Mouse (Mus musculus): Measurements from ENCODE around the gene Eif2b1.
A peak's percentile ranks its signal among the peaks of the same experiment; 100 is the strongest.
"Not testable (repeated sequence)": the region's sequence is repeated elsewhere in the genome, so short reads cannot be mapped to it uniquely, and the experiment has no call there.

Eif2b1 gene

GRCm38 (mm10) chr5:124578633-124579317, at the start of gene Eif2b1, which contains the start of gene Gtf2h3:
Eif2b1 (minus strand) TSS chr5:124579131.
Gtf2h3 (plus strand) TSS chr5:124579140.
- DNase-seq = peak; percentile 94

- DNase-seq = no peak
These were observed 45.4 kb upstream of the Eif2b1 start for GRCm38 (mm10) chr5:124624291-124624690.

- DNase-seq = no peak
These were observed 44.0 kb upstream of the Eif2b1 start for GRCm38 (mm10) chr5:124622890-124623289.

DNA sequence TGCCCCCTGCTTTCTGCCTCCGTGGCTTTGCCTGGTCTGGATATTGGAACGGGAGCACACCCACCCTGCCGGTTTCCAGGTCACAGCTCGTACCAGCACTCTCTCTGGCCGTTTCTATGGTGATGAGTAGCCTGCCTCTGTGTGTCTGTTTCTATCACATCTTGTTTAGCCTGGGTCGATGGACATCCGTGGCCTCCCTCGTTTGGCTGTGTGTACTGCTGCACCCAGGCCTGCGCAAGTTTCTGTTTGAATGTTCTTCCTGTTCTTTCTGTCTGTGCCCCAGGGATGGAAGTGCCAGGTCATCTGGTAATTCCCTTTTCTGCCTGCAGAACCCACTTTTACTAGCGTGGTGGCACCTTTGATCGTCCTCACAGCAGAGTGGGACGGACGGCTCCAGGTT, 42.4 kb upstream of the Eif2b1 start:
- no peak for DNase-seq

DNA sequence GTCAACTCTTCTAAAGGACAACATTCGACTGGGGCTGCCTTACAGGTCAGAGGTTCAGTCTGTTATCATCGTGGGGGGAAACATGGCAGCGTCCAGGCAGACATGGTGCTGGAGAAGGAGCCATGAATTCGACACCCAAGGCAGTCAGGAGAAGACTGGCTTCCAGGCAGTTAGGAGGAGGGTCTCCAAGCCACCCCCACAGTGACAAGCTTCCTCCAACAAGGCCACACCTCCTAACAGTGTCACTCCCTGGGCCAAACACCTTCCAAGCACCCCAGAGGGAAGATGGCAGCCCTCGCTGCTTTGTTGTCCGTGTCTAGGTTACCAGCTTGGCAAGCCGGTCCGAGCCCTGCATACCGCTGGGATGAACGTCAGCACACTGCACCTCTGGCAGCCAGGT, 39.8 kb upstream of the Eif2b1 start:
- DNase-seq = no peak

DNA sequence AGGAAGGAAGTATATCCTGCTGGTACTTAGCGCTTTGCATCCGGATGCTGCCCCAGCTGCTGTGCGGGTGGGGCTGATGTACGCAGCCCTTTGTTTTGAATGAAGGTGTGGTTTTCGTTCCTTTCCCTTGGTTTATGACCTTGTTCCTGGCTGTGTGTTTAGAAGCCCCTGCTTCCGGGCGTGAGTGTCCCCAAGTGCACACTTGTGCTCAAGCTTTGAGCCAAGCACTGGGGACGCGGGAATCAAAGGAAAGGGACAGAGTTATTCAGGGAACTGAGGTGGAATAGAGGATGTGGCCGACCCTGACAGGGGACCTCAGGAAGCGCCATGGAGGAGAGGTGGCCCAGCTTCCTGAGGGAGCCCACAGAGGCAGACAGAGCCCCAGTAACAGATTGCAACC, 35.8 kb upstream of the Eif2b1 start:
- peak; percentile 67 for DNase-seq

- peak; percentile 62 for DNase-seq
These were observed 32.0 kb upstream of the Eif2b1 start for GRCm38 (mm10) chr5:124610965-124611364.

DNA sequence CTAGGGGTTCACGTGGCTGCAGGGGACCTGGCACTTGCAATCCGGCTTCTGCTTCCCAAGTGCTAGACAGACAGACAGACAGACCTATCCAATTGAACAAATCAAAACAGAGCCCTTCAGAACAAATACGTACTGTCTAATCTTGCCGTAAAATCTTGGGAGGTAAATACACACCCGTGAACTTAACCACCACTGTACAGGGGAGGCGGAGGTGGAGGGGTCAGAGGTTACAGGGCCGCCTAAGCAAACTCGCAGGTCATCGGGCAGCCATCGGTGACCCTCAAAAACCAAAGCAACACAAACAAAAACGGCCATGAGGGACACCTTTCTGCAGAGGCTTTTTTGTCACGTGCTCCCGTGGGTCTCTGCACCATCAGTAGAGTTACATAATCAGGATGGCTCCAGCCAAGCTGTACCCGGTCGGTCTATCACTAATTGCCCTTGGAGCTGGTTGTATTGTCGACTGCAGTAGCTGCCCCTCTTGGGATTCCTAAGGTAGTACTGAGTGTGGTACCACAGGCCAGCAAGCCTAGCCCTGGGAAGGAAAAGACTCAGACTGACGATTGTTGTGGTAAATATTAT, 26.2 kb upstream of the Eif2b1 start:
- no peak for DNase-seq

DNA sequence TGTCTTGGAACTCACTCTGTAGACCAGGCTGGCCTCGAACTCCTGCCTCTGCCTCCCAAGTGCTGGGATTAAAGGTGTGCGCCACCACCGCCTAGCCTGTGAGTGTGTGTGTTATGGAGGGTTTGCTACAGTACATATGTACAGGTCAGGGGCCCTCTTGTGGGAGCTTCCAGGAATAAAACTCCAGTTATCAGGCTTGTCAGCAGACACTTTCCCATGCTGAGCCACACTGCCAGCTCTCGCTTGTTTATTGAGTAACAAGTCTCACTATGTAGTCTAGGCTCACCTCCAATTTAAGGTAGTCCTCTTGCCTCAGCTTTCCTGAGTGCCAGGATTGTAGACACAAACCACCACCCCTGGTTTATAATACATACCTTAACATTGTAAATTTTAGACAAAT, 25.4 kb upstream of the Eif2b1 start:
- no peak for DNase-seq

- peak; percentile 75 for DNase-seq
These were observed 23.4 kb upstream of the Eif2b1 start for GRCm38 (mm10) chr5:124602349-124602748.

DNA sequence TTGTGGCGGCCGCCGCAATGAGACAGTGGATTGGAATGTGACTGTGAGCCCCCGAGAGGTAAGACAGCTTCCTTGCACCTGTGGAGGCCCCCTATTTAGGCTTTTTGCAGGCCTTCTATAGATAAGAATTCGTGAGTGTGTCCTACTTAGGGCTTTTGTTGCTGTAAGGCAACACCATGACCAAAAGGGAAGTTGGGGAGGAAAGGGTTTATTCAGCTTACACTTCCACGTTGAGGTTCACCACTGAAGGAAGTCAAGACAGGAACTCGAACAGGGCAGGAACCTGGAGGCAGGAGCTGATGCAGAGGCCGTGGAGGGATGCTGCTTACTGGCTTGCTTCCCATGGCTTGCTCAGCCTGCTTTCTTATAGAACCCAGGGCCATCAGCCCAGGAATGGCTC, 20.8 kb upstream of the Eif2b1 start:
- not testable (repeated sequence) for DNase-seq

DNA sequence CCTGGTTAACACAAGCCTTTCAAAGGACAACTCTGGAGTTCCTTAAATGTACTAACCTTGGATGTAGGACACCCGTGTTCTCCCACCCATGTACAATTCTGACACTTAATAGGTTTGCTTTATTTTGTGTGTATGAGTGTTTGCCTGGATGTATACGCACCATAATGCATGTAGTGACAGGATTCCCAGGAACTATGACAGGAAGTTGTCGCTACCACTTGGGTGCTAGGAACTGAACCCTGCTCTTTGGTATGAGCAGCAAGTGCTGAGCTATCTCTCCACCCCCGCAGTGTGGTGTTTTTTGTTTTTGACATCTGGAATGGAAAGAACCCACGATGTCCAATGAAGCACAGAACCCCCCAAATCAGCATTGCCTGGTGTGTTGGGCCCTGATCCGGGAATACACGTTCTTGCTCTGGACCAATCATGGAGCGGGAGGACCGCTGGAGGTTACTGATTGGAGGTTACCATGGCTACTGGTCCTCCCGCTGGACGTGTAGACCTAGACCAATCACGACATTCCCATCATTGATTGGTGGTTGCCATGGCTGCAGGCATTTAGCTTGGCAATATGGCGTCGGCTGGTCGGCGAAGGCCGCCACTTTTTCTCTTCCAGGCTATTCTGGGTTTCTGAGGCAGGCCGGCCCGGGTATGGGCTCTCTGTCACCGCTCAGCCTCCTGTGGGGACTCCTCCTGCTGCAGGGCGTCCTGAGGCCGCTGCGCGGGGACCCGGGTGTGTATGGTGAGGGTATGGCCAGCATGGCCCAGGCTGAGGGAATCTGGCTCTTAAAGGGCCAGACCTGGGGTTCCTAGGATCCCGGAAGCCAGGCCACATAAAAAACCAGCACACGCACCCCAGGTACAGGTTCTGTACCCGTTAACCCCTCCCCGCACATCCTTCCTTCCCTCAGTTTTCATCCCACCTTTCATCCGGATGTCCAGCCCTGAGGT, 19.6 kb upstream of the Eif2b1 start:
- DNase-seq = peak; percentile 60

GRCm38 (mm10) chr5:124592768-124593167, 13.8 kb upstream of the Eif2b1 start:
- no peak for DNase-seq

GRCm38 (mm10) chr5:124582515-124582914, 3.6 kb upstream of the Eif2b1 start:
- DNase-seq = no peak

DNA sequence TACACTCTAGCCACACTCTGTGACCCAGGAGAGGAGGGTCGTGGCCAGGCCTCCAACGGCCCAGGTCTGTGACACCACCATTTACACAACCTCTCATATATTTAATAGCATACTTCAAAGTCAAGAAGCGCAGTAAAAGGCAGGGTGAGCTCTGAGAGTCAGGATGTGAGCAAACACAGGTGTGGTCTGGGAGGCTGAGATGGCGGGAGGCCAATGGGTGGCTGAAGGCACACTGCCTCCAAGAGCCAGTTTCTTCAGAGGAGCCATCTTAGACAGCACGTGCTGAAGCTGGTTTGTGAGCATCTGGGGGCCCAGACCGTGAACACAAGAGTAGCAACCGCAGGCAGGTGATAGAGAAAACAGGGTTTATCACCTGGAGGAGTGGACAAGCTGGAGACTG, 3.5 kb downstream of the Eif2b1 start:
- DNase-seq = no peak

- no peak for DNase-seq
These were observed 7.9 kb downstream of the Eif2b1 start for GRCm38 (mm10) chr5:124571068-124571467.

- peak; percentile 39 for DNase-seq
These were observed 23.8 kb downstream of the Eif2b1 start for GRCm38 (mm10) chr5:124555145-124555544.

GRCm38 (mm10) chr5:124553607-124554006, 25.3 kb downstream of the Eif2b1 start:
- no peak for DNase-seq

DNA sequence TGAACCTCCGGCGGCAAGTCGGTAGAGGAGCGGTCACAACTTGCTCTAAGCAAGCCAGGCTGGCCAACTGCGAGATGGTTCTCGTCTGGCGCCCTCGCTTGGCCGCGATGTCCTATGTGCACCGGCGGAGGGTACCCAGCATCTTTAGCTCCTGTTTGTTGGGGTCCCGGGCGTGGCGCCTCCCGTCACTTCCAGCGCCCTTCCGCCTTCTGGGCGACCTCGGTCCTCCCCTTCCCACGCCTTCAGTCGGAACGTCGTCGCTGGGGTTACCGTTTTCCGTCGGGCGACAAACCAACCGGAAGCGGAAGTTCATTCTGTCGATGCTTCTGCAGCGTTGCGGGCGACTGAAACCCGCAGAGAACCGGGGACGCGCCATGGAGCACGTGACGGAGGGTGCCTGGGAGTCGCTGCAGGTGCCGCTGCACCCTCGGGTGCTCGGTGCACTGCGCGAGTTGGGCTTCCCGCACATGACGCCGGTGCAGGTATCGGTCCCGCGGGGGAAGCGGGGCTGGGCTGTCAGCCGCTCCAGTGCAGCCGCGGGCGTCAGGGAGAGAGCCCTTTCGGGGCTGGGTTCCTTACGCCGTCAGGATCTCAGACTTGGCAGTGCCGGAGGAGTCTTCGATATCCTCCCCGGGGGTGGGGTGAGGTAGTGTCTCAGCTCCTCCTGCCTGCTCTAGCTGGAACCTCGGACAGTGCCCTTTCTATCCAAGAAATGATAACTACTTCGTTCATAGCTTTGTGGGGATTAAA, 26.2 kb downstream of the Eif2b1 start, which contains the start of gene Ddx55:
Gene Ddx55 (plus strand): TSS at position 307 of the 750 bp plus-strand sequence.
- peak; percentile 95 for DNase-seq

- no peak for DNase-seq
These were observed 26.8 kb downstream of the Eif2b1 start for GRCm38 (mm10) chr5:124552094-124552472.

- DNase-seq = not testable (repeated sequence)
These were observed 27.4 kb downstream of the Eif2b1 start for GRCm38 (mm10) chr5:124551349-124552093.

DNA sequence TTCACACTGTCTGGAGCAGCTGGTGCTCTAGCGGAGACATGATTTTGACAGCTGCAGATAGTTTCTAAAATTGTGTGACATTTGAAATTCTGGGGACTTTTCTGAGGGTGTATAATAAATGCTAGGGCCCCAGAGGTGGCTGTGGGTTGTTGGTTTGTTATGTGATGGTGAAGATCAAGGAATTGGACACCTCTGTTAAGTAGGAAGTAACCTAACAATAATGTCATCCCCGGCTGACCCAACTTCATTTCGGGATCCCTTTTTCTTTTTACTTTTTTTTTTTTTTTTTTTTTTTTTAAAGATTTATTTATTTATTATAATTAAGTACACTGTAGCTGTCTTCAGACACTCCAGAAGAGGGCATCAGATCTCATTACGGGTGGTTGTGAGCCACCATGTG, 28.2 kb downstream of the Eif2b1 start:
- DNase-seq = not testable (repeated sequence)

Measured in thymus, postnatal 14 days (tissue).